Mouse (Mus musculus) heart, embryonic 15.5 days (tissue): ENCODE data around the gene Kyat1. TPM values are rescaled to one million over a fixed set of nuclear protein-coding genes. Genes with fewer than 3 reads are reported as not detected.

Experiments used
- polyA plus RNA-seq: library from polyadenylated mRNA; unstranded; fragments of >200 nt; fragmentation: Nextera tagmentation; extraction: Ambion mirVana; gene quantifications from 2 replicates; pipeline ENCODE4 v1.2.1, GENCODE M21; 2015

The Kyat1 gene
- polyA plus RNA-seq, 1 experiment from 2014 or later = 21.1 TPM

Other genes starting within 250 kb of the Kyat1 start
- 81.7 and 104 TPM in 2 replicates for gene Sptan1, start 240.3 kb downstream of the Kyat1 start, polyA plus RNA-seq
- 18.7 and 25.0 TPM in 2 replicates for gene Wdr34, start 157.0 kb downstream of the Kyat1 start, polyA plus RNA-seq
- gene Set, start 148.5 kb downstream of the Kyat1 start, polyA plus RNA-seq = 194 and 206 TPM in 2 replicates
- gene Pkn3, start 128.2 kb downstream of the Kyat1 start, polyA plus RNA-seq = 11.0 and 11.1 TPM in 2 replicates
- gene Zdhhc12, start 112.2 kb downstream of the Kyat1 start, polyA plus RNA-seq = 25.8 and 31.3 TPM in 2 replicates
- gene Zer1, start 81.3 kb downstream of the Kyat1 start, polyA plus RNA-seq = 5.0 and 6.8 TPM in 2 replicates
- 5.6 and 6.4 TPM in 2 replicates for gene Tbc1d13, start 72.1 kb downstream of the Kyat1 start, polyA plus RNA-seq
- 33.9 and 35.1 TPM in 2 replicates for gene Endog, start 34.4 kb downstream of the Kyat1 start, polyA plus RNA-seq
- 27.3 and 36.3 TPM in 2 replicates for gene Spout1, start 27.4 kb downstream of the Kyat1 start, polyA plus RNA-seq
- gene Lrrc8a, start 31.9 kb upstream of the Kyat1 start, polyA plus RNA-seq = 37.7 and 40.0 TPM in 2 replicates
- gene Gm28035, start 34.7 kb upstream of the Kyat1 start, polyA plus RNA-seq = 0.33 and 0.38 TPM in 2 replicates
- gene Phyhd1, start 60.4 kb upstream of the Kyat1 start, polyA plus RNA-seq = 8.4 and 10.1 TPM in 2 replicates
- gene Gm28038, start 75.2 kb upstream of the Kyat1 start, polyA plus RNA-seq = not detected in 2 replicates
- gene Dolk, start 80.5 kb upstream of the Kyat1 start, polyA plus RNA-seq = 26.9 and 32.0 TPM in 2 replicates
- 15.8 and 23.4 TPM in 2 replicates for gene Nup188, start 80.5 kb upstream of the Kyat1 start, polyA plus RNA-seq
- gene Sh3glb2, start 153.5 kb upstream of the Kyat1 start, polyA plus RNA-seq = 105 and 140 TPM in 2 replicates
- 32.6 and 35.5 TPM in 2 replicates for gene Miga2, start 158.4 kb upstream of the Kyat1 start, polyA plus RNA-seq
- 19.5 and 25.2 TPM in 2 replicates for gene Dolpp1, start 186.4 kb upstream of the Kyat1 start, polyA plus RNA-seq
- gene Crat, start 210.0 kb upstream of the Kyat1 start, polyA plus RNA-seq = 108 and 109 TPM in 2 replicates
- 102 and 119 TPM in 2 replicates for gene Ptpa, start 210.2 kb upstream of the Kyat1 start, polyA plus RNA-seq